Mouse (Mus musculus) induced T-regulatory cell, adult 2 months (primary cell): ENCODE measurements around the gene Dusp12.
A peak's percentile ranks its signal among the peaks of the same experiment; 100 is the strongest.

Source experiments
- DNase-seq: peaks from one replicate; pipeline ENCODE4 v3.0.0-alpha.2; 2012; ENCODE audit warnings: low read depth

Gene Dusp12

DNA sequence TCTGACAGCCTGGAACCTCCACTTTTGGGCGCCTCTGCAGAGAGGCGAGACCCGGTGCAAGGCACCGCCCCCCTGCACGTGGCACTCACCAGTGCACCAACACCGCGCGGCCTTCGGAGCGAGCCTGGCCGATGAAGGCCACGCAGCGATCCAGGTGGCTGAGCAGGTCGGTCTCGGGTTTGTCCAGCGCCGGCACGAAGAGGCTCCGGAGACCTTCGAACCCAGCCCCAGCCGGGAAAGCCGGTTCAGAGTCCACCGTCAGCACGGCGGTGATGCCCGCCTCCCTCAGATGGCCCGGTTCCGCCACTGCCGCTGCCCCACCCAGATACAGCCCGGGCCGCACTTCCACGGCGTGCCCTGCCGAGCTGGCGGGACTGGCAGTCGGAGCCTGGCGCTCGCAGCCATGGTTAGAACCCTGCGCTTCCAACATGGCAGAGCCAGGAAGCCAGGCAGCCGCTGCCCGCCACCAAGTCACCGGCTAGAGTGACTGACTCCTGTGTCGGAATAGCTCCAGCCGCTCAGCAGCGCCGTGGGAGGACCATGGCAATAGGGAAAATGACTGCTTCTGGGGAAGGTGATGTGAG, at the start of gene Dusp12, which contains the start of gene Gm26620:
TSS of gene Dusp12 (minus strand) at position 563 of the 584 bp plus-strand sequence.
TSS of gene Gm26620 (plus strand) at position 88 of the 584 bp plus-strand sequence.
- DNase-seq = peak; percentile 90

DNA sequence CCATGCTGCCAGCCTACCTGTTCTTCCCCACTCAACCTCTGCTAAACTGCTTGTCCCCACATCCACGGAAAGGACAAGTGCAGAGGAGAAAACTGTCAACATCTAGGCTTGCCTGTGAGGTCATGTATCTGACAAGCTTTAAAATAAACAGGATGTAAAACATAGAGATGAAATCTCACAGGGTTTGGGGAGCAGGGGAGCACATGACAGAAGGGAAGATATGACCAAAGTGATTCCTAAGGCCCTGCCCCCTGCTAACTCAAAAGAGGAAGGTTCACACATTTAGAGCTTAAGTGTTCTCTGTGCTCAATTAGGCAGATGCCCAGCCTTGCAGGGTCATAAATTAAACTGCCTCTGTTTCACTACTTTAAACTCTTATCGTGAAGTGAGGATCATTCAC, 49.0 kb upstream of the Dusp12 start:
- no peak for DNase-seq

DNA sequence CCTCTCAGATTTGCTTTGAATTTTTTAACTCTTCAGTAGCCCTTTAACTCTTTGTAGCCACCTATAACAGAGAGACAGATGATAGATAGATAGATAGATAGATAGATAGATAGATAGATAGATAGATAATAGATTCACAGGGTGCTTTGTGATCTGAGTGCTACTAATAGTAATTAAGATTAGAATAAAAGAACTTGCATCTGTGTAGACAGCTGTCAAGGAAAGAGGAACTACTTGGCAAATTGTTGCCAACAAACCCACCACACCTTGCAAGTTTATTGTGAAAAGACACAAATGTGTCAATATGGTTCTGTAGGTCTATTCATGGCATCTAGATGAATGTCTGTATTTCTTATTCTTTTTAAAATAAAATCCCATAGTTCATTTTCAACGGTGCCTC, 48.6 kb upstream of the Dusp12 start:
- DNase-seq = no peak

DNA sequence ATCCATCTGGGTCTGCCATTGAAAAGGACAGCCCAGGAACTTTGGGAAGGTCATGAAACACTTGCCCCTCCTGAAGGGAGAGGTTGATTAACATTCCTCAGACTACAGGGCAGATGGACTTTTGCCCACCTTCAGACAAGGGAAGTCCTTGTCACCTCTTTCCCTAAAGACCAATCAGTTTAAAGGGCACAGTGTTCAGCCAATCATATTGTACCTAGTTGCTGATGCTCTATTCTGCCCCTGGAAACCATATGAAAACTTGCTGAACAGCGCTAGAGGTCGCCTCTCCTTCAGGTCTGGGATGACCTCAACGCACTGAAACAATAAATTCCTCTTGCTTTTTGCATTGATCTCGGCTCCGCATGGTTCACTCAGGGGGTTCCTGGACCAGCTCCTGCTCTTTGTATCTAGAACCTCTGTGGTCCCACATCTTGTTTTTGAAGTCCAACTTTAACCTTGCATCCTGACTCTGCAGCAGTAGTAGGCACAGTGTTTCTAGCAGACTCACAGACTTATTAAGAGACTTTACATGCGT, 48.1 kb upstream of the Dusp12 start:
- DNase-seq = no peak

DNA sequence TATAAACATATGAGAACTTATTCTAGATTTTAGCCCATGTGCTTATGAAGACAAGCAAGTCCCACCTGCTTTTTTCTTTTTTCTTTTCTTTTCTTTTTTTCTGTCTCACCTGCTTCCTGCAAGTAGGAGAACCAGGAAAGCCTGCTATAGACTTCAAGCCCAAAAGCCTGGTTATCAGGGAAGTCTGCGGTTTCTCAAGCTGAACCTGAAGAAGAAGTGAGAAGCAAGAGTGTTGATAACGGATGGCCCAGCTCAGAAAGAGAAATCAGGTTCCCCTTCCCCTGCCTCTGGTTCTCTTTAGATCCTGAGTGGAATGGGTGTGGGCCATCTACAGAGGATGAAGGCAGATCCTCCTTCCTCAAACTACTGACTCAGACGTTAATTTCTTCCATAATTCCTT, 46.7 kb upstream of the Dusp12 start:
- DNase-seq = no peak

DNA sequence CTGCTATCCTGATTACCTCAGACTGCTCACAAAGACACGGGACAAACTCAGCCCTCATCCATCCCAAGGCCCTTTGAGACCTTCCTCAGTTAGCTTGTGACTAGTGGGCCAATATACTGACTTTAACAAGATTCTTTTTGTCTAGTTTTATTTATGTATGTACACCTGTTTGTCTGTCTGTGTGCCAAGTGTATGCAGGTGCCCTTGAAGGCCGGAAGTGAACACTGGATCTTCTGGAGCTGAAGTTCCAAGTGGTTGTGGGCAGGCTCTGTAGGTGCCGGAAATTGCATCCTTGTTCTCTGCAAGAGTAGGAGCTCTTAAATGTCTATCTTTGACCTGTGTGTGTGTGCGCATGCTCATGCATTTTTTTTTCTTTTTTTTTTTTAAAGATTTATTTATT, 43.9 kb upstream of the Dusp12 start:
- DNase-seq = no peak

DNA sequence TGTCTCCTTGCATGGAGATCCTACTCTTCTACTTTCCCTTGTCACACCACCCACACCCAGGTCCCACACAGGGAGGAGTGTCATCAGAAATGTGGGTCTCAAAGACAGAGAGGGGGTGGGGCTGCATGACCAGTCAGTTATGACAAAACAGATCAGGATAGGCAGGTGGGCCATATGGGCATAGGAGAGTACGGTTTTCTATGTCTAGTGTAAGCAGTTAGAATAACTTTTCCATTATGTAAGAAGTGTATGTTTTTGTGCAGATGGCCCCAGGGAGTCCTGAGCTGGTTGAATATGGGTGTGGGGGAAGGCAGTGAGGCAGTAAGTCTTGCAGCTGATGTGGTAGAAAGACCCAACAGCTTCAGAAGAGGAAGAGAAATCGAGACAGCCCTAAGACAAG, 43.1 kb upstream of the Dusp12 start:
- DNase-seq = no peak

DNA sequence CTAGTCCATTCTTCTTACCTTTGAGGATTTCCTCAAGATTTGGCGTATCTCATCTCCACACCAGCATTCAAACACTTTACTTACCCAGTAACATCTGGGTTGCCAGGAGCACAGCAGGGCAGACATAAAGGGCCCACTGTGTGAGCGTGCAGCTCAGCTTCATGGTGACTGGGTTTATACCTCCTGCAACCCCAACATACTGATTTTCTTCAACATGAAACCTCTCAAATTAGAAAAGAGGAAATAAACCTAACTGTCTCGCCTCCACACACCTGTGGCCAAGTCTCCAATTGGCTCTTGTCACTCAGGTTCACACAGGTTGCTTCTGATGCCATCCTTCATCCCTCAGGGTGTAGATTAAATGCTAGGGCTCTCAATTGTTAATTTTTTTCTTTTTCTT, 42.0 kb upstream of the Dusp12 start, which contains the start of gene Fcrla:
TSS of gene Fcrla (minus strand) at position 206 of the 400 bp plus-strand sequence.
- DNase-seq = no peak

DNA sequence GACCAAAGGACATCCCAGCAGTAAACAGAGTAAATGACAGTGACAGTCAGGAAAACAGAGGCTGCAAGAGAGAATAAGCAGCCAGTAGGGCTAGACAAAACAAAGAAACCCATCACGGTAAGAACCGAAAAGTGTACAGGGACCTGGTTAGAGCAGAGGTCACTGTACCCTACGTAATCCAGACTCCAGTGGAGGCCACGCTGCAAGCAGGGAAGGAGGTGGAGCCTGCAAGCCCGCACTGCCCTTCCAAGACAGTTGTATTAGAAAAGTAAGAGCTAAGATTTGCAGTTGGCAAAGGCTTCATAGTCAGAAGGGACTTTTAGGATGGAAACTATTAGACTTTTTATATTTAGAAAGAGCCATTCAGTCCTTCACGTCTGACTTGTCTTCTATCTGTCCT, 41.6 kb upstream of the Dusp12 start:
- DNase-seq = no peak

DNA sequence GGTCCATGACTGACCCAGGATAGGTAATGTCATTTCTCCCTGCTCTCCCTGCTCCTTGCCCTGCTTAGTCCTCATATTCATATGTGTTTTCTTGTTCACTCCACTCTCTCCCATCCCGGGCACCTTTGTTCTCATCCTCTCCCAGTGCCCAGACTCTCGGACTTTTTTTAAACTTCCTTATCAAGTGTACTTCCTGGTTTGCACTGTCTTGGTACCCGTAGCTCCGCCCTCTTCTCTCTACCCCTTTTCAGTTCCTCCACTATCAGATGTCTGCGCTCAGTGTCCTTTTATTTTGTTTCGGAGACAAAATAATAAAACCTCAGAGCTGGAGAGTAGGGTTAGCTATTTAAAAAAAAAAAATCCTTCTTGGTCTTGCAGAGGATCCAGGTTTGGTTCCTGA, 39.1 kb upstream of the Dusp12 start:
- peak; percentile 23 for DNase-seq

DNA sequence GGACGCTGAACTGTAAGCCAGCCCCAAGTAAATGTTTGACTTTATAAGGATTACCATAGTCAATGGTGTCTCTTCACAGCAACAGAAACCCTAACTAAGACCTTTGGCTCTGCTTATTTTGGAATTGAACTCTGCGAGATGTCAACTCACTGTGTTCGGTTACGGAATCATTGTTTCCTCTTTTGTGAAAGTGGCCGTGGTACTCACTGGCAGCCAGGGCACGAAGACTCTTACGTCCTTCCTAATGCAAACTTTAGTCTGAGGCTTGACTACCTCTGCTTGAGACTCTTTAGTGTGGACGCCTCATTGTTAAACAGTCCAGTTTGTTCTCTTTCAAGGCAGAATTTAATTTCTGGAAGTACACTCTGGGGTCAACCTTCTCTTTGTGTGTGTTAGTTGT, 34.0 kb upstream of the Dusp12 start:
- DNase-seq = no peak

DNA sequence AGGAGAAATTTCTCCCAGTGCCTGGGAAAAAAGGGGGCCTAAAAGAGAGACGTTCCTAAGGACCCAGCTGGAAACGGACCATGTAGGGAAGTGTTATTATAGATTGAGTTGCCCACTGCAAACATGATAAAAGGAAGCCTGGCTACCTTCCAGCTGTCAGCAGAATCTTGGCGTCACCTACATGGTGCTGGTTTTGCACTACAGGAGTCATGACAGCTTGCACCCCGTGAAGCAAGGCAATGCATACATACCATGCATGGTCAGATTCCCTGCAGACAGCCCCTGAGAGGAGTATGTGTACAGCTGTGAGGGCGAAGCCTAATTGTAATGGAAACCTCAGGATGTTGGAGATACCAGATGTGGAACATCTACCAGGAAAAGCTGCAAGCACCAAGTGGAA, 30.3 kb upstream of the Dusp12 start:
- DNase-seq = no peak

DNA sequence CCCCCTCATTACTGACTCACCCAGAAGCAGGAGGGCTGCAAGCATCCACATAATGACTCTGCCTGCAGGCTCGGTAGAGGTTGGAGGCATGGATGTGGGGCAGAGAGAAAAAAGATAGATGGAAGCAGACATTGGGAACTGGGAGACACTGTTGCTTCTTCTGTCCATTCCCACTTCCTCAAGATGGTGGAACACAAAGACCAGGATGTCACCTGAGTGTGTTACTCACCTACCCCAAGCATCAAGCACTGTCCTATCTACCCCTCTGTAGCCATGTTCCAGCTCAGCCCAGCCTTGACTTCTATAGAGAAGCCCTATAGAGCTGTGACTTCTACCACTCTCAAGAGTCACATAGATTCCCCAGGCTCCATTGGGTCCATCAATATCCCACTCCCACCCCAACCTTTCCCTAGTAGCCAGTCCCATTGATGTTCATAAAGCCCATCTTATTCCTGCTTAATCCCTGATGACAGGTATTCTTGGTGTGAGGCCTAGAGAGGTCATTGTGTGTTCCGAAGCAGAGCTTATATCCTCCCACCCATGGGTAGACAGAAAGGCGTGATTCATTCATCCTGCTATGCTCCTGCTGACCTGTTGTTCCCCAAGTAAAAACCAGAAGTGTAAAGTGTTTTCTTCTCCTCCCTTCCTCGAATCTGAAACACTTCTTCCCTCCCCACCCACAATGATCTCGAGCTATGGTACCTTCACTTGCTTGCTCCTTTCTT, 27.7 kb upstream of the Dusp12 start, which contains the start of gene Fcrlb:
TSS of gene Fcrlb (minus strand) at position 51 of the 725 bp plus-strand sequence.
- no peak for DNase-seq

DNA sequence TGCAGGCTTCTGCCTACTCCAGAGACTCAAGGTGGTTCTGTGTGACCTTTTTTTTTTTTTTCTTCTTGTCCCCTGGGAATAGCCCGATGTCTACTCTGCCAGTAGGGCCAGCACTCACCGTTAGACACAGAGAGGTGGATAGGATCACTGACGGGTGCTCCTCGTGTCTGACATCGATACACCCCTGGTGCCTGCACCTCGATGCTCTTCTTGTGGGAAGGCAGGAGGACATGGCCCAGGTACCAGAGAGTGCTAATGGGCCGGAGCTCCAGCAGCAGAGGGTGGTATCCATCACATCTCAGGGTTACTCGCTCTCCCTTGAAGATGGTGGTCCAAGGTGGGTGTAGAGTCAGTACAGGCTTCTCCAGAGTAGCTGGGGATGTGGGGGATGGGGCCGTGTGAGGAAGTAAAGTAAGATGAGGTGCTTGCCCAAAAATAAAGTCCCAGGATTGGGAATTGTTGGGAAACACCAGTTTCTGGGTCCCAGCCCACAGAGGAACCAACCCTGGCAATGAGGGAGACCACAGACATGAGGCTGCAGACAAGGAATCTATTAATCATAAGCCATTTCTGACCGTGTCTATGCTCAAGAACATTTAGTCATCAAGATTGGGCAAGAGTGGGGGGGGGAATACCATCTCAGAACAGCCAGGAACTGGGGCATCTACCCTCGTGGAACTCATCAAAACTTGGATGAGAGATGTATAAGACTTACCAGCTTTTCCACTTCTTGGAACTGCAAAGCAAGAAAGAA, 26.7 kb upstream of the Dusp12 start:
- no peak for DNase-seq

DNA sequence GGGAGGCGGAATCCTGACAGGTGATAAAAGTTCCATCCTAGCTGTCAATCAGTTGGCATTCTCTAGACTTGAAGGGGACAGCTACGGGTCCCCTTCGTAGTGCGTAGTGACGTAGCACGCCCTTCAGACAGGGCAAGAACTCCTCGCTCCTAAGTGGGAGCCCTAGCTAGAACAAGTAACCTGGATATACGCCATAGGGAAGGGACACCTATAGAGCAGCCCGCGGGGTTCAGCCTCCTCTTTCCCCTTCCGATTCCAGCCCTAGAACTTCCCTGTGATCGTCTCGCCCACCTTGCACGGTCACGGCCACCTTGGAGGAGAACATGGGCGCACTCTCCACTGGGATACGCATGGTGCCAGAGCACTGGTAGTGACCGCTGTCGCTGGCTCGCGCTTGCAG, 23.0 kb upstream of the Dusp12 start:
- DNase-seq = no peak

DNA sequence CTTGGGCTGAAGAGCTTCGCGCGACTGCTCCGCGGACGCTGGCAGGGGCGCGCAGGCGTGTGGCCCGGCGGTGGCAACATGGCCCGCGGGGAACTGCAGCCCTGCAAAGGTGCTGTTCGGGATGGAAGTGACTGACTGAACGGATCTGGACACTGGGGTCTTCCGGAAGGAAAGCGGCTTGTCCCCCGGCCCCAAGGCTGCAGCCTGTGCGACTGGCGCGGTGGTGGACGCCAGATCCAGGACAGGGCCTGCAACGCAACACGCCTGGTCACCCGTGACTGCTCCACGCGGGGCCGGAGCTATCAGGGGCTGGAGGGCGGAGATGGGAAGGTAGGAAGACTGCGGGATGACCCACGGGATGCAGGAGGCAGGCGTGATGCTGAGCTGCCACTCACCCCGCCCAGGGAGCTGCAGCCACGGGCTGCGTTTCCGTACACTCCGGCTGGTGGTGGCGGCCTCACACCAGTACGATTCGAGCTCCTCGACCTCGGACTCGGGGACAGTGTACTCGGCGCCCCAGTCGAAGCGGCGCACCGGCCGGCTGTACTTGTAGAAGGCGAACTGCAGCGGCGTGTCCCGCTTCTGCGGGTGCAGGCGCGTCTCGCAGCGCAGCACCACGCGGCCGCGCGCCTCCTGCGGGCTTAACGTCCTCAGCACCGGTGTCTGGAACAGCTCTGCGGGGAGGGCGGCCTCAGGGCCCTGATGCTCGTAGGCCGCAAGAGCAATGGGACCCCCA, 22.3 kb upstream of the Dusp12 start:
- no peak for DNase-seq

DNA sequence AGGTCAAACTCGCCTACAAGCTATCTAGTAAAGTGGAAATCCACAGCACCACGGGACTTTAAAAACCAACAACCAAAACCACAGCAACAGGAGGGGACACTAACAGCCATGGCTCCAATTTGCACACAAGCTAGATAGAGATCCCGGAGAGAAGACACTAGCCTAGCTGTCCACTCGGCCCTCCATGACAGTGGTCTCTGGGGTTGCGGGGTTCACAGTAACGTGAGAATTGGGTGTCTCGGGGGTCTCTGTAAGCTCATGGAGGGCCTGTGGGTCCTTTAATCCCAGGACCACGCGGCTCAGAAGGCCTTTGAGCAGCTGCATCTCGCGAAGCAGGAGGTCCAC, 21.7 kb upstream of the Dusp12 start:
- DNase-seq = no peak

DNA sequence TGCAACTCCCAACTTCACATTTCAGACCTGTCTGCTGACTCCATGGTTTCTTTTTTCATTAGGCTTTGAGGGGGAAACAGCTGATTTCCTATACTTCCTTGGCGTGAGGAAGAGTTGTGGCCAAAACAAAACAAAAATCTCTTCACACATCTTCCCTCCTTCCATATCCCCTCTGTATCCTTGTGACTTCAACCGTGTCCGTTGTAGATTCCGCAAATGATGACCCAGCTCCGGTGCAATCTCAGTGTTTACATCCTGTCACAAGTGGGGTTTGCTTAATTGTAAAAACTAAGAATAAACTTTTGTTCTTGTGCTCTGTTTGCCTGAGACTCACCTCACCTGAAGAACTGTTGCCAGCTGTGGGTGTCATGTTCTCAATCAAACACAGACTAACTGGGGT, 18.1 kb upstream of the Dusp12 start:
- DNase-seq = no peak

DNA sequence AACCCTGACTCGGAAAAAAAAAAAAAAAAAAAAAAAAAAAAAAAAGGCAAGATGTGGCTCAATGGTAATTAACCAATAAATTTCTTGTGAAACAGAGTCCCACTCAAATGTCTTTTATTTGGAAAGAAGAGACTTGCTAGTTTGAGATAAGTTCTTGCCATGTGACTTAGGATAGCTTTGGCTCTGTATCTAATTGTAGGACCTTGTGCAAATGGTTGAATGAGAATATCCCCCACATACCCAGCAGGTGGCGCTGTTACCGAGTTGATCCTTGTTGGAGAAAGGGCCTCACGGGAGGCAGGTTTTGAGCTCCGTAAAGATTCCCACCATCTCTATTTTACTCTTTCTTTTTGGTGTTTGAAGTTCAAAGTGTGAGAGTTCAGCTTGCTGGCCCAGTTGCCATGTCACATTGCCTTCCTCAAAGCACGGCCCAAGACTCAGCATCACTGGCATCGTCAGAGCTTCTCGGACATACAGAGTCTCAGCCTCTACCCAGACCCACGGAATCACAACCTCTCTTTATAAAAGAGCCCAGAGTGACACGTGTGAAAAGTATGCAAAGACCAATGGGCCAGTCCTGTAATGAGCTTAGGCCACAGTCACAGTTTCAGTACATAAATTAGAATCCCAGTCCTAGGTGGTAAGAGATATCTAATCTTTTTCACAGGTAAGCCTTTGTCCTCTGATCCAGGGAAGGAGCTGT, 16.3 kb upstream of the Dusp12 start:
- peak; percentile 92 for DNase-seq

DNA sequence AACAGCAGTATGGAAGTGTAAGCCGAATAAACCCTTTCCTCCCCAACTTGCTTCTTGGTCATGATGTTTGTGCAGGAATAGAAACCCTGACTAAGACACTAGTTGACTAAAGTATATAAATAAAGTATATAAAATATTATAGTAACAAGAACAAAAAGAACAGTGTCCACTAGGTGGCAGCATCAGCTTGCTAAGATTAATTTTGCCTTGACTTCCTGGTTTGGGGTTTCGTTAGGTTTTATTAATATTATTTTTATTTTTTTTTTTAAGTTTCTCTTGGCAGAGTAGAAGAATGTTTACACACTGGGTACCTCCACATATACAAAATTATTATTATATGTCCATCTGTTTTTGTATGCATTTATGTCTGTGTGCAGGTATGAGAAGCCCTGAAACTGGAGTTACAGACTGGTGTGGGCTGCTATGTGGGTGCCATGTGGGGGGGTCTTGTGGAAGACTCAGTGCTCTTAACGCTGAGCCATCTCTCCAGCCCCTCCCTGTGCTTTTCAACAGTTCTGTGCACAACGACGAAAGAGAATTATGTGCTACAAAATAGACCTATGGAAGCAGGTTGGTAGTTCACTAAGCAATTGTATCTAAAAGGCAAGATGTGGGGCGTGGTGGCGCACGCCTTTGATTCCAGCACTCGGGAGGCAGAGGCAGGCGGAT, 15.6 kb upstream of the Dusp12 start:
- DNase-seq = peak; percentile 90
